ENCODE assay signal across 9 mouse cellular contexts in the genomic region with DNA sequence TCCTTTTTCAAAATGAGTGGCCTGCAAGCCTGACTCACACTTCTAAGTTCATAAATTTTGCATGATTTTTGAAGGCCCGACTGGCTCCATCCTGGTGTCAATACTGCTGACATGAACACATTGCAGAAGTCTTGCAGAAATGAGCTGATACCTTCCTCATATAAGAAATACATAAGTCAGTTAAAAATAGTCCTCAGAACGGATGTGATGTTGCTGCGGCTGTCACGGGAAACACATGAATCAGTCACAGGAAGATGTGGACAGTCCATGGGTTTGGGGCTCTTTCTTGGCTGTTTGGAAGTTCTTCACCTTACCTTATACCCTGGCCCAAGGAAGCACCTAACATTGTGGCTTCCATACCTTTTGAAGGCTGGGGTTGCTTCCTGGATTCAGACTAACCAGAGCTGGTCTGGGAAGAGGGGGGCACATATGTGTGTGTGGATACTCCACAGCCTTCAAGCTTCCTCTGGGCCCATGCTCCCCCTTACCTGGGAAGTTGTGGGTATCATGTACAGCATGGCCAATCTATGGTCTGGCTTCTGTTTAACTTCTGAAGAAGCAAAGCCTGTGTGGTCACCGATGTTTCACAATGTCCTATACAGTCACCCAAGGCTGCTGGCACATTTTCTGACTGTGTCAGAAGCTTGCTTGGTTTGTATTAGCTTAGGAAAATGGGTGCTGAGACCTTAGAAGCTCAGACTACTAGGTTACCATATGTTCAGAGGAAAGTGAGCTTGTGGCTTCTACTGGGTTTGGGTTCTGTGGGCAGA. TPM values are rescaled to one million over a fixed set of nuclear protein-coding genes. Genes with fewer than 3 reads are reported as not detected.
DNase-seq lines count a peak whose midpoint lies in the region; ATAC-seq lines count a peak whose summit lies in the region.
"Had no signal": no experiment of that assay in that cellular context is flagged by ENCODE, and none has a peak within 500 bp of the region (broad histone marks: within the 10 kb centered on the region; RNA-seq: fewer than 3 reads in every experiment).

No protein-coding gene starts in this region.

- peak; percentile 34 for DNase-seq in lung, postnatal 25 days (ENCODE audit: low spot score)
- no peak for DNase-seq in lung, postnatal 10 days
- DNase-seq in adrenal gland, postnatal 14 days = peak; percentile 35
- DNase-seq in induced T-regulatory cell, adult 2 months (ENCODE audit: low read depth) = peak; percentile 53
- DNase-seq in cerebellum, adult 18-20 months = no peak
- DNase-seq in urinary bladder, postnatal 25 days (ENCODE audit: low spot score) = no peak
- DNase-seq: layer of hippocampus, adult 9-11 months had no signal

- ATAC-seq in cerebellum, adult (ENCODE audit: insufficient number of reproducible peaks, low FRiP score, low TSS enrichment) = no peak
- ATAC-seq: forebrain, embryonic 15.5 days had no signal

RNA-seq across cellular contexts. Expression of a gene that starts 25.6 kb away (rescaled TPM):
- not detected in 2 replicates for total RNA-seq in adrenal gland, postnatal 14 days (2021)

Comparison
In these comparisons a context has a peak if more than half of its experiments do, and no peak if none do; other contexts are left out.
1. DNase-seq: peak in lung, postnatal 25 days (single experiment), adrenal gland, postnatal 14 days (single experiment) and induced T-regulatory cell, adult 2 months (single experiment); none in lung, postnatal 10 days (single experiment), cerebellum, adult 18-20 months (0 of 2) and urinary bladder, postnatal 25 days (single experiment).